Mouse (Mus musculus) frontal cortex, postnatal 10 days (tissue): Measurements from ENCODE around the gene Fam174b.

ENCODE experiments used
- DNase-seq, 2 experiments: peaks; one replicate each; pipeline ENCODE4 v3.0.0; 2022; ENCODE audit warnings: low spot score in 2 of 2, mixed read lengths in 1 of 2

Gene Fam174b

DNA sequence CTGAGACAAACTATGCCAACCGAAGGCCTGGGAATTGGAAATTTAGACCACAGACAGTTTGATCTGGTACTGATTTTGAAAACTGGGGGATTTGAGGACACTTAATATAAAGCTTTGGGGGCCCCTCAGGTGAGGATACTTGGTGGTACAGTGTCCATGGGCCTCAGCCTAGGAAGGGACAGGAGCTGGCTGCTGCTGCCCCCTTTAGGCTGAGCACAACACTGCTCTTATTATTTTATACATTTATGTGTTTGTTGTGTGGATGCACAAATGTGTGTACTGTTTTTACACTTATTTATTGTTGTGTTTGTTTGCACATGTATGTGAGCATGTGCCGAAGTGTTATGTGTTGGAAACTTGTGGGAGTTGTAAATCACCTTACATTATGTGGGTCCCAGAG, 9.2 kb downstream of the Fam174b start:
- no peak for DNase-seq

DNA sequence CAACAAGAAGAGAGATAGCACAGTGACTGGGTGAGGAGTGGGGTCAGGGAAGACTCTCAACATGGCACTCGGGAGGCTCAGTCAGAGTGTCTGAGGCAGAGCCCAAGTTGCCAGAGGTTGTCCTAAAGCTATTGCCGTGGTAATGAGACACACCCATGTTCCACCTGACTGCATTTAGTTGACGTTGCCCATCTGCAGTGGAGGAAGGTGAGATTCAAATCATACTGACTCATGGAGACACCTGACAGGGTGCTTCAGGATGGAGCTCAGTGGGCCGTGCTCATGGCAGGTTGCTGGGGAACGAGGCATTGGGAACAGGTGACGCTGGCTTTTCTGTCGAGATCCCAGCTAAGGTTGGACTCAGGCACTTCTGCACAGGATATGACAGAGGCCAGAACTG, 9.9 kb downstream of the Fam174b start:
- no peak for DNase-seq

DNA sequence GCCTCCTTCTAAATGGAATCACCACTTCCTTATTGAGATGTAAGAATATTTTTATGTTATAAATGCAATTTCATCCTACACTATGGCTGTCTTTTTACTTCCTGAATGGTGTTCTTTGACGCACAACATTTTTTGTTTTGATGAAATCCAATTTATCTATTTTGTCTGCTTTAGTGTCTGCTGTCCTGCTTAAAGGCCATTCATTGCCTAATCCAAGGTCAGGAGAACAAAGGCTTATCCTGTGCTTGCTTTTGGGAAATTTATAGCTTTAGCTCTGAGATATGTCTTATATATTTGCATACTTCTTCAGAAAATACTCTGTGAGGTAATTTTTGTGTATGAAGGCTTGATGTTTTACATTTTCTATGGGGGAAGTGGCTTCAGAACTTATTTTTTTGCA, 13.5 kb downstream of the Fam174b start:
- no peak for DNase-seq

GRCm38 (mm10) chr7:73755377-73756110, 15.4 kb downstream of the Fam174b start:
- no peak for DNase-seq

DNA sequence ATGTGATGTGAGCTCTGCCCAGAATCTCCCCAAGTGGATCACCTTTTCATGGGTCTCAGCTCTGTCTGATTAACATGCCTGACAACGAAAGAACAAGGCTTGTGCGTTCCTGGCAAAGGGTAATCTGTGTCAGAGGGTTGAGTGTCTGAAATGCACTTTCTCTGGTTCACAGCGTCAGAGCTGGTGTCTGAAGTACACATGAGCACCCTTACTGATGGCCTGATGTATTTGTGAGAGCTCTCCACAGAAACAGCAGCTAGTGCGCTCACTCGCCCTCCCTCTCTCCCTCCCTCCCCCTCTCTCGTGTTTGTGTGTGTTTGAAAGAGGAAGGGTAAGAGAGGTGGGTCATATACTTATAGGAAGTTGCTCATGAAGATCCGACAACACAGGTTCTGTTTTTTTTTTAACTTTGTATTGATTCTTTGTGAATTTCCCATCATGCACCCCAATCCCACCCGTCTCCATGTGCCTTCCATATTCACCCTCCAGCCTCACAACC, 21.6 kb downstream of the Fam174b start:
- DNase-seq: no peak

DNA sequence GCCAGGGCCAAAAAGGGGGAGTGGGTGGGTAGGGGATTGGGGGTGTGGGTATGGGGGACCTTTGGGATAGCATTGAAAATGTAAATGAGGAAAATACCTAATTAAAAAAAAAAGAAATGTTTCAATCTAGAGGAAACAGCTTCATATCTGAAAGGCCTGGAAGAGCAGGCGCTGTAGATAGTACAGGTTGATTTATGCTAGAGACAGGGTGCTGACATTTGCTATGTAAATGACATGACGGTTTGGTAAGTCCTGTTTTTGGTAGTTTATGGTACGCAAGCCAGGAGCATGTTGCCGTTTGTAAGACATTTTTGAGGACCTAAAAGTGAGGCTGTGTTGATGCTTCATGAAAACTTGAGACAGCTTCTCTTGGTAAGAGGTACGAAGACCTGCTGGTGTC, 24.6 kb downstream of the Fam174b start:
- DNase-seq: no peak

DNA sequence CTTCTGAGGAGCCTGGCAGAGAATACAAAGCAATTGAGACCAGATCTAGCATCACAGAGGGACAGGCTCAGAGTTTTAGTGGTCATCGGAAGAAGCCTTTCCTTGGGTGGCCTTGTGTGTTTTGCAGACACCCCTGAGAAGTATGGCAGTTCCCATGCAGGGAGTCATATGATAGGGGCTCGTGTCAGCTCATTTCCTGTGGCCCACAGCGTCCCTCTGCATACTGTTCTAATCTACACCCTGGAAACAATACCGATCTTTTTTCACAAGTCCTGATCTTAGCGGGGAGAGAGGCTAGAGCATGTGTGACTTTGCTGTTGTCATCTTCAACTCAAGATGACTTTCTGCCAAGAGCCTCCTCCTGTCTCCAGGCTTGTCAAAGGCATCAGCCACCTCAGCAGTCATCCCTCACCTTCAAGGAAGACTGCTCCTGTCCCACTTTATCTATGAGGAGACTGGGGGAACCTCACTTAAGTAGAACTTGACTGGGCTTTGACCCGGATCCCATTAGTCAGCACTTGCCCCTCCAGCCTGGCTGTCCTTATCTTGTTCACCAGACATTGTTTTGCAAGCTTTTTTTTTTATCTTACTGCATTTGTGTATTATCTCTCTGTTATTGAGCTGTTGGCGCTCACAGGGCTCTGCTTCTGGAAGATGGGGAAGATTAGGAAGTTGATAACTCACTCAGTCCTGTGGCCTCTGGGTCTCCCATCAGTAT, 25.2 kb downstream of the Fam174b start:
- DNase-seq: no peak

DNA sequence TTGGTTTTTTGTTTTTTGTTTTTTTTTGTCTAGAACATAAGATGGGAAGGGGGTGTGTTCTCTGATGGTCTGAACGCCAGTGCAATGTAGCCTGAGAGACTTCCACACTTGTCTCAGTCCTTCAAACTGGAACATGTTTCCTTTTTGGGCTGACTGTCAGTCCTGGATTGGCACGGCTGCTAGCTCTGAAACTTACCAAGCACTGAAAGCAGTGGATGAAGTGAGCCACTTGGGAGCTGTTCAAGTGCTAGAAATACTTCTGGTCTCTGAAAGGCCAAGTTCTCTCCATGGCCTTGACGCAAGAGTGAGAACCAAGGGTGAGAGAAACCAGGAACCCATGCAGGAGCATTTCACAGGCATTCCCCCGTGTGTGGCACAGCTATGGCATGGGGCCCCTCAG, 29.1 kb downstream of the Fam174b start:
- no peak for DNase-seq

DNA sequence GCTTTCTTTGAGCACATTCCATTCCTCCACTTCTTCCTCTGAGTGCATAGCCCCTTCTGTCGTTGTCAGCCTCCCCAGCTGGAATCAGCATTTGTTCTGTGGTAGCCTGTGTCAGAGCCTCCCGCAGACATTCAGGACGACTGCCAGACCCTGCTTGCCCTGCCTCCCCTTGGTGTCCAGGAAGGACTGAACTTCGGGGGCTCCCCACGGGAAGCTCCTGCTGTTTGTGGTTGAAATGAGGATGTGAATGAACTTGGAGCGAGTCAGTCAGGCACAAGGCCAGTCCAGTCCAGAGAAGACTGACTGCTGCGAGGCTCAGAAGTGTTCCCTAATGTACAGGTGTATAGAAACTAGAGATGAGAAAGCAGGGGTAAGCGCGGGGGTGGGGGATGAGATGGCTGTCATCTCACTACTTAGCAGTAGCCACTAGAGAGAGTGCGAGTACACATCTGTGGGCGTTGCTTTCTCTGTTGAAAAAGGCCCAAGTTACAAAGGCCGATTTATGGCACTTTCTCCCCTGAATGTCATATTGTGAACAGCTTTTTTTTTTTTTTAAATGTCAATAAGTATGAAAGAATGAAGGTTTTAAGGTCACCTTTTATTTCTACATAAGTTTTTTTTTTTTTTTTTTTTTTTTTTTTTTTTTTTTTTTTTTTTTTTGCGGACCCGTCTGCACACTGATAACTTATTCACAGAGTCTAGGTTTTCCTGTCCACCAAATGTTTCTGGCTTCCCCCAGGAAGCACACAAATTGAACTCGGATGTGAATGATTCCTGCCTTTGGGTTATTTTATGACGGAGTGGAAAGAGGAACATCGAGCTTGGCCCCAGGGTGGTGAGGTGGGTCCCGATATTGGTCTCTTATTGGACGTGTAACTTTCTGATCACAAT, 31.5 kb downstream of the Fam174b start:
- DNase-seq: peak in 1 of 2 experiments; percentile 22

GRCm38 (mm10) chr7:73772275-73772765, 32.2 kb downstream of the Fam174b start:
- no peak for DNase-seq

DNA sequence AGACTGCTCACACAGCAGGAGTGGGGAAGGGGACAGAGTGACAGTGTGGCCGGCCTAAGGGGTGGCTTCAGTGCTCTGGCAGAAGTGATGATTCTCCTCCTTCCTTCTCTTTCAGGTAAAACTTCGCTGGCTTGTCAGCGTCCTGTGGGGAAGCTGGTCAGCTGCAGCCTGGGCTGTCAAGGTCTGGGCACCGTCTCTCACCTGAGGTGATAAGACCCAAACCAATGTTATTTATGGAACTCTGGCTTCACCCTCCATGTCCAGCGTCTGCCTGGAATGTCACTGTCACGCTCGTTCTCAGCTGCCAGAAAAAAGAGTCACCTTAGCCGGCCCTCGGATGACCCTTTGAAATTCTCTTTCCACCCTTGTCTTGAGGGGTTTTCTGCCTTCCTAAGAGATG, 34.7 kb downstream of the Fam174b start:
- DNase-seq: no peak

DNA sequence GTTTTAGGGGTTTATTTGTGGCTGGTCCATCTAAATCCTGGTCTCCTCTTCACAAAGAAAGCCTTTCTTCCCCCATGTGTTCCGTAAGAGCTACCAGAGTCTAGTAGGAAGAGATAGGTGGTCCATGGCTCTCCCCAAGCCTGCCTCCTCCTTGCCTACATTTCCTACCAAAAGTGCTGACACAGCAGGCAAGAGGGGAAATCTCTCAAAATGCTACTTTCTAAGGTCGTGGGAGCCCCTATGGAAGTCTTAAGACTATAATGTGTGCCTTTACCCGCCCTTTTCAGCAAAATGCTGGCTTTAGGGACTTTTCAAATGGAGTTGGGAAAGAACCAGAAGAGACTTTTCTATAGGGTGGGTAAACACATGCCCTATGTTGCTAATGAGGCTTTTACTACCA, 37.7 kb downstream of the Fam174b start:
- DNase-seq: no peak

DNA sequence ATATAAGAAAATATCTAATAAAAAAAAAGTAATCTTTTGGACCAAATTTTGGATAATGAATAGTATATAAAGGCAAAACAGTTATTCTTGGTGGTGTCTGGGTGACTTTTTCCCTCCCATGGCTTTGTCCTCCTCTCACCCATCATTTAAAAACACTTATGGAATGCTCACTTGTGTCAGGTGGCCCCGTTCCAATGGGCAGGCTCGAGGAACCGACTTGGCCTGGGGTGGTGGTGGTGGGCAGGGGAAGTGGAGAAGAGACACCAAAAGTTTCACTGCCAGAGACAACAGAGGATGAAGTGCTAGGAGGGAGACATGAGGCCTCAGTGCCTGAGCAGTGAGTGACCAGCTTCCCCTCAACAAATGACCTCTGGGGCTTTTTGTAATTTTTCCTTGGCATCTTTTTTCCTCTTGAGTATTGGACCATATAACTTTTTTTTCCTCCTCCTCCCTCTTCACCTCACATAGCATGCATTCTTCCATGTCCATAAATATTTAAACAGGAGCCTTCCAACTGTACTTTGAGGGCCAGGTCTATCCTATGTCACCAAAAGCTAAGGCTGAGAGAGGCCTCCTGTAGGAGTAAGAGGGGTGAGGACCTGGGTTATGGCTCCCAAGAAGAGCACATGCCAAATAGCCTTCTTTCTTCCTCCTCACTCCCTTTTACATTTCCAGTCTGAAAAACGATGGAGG, 44.8 kb downstream of the Fam174b start:
- no peak for DNase-seq

DNA sequence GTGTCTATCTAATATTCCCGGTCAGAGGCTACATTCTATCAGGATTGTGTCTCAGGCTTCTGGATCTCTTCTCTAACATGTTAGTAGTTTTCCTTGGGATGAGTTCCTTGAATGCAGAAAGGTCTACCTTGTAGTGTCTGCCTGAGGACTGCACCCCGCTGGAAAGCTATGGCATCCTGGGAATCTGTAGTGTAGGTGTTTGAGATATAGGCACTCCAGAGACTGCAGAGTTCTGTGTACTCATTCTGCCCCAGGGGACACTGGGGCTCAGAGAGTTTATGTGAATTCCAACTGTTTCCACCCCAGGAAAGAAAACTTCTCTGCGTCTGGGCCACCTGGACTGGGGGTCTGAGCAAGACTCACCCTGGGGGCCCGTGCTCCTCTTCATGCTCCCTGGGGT, 45.7 kb downstream of the Fam174b start:
- no peak for DNase-seq

- DNase-seq: no peak
These were observed 47.4 kb downstream of the Fam174b start for GRCm38 (mm10) chr7:73787513-73787912.

- DNase-seq: no peak
These were observed 51.0 kb downstream of the Fam174b start for GRCm38 (mm10) chr7:73791096-73791495.

- DNase-seq: no peak
These were observed 52.1 kb downstream of the Fam174b start for GRCm38 (mm10) chr7:73792155-73792554.

DNA sequence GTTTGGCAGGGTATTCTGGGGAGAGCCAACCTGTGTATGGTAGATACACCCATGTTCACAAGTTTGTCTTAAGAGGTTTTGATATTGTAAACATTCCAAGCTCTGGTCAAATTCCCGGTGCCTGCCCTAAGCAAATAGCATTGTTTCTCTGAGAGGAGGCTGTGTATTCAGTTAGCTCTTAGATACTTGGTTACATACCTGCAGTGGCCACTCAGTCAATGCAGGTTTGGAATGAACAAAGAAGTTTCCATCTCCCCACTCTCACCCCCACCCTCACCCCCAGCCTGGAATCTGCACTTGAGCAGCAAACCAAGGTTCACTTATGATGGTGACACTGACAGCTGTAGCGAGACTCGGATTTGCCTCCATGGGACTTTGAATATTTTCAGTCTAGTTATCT, 52.5 kb downstream of the Fam174b start:
- no peak for DNase-seq

DNA sequence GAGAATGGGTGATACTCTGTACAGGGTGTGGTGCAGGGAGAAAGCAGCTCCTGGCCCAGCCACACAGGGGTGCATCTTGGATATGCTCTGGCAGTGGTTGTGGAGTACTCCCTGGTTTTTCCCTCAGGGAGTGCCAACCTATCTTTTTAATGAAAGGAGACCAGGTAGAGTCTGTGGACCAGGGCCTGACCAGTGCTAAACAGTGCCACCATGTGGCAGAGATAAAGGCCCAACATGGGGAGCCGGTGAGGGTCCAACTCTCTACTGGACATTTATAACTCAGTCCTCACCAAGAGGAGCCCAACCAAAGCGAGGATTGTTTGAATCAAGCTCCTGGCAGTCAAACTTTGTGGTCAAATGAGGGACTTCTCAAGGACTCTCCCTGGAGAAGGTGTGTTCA, 69.2 kb downstream of the Fam174b start:
- DNase-seq: no peak

- no peak for DNase-seq
These were observed 71.3 kb downstream of the Fam174b start for GRCm38 (mm10) chr7:73811439-73811838.

DNA sequence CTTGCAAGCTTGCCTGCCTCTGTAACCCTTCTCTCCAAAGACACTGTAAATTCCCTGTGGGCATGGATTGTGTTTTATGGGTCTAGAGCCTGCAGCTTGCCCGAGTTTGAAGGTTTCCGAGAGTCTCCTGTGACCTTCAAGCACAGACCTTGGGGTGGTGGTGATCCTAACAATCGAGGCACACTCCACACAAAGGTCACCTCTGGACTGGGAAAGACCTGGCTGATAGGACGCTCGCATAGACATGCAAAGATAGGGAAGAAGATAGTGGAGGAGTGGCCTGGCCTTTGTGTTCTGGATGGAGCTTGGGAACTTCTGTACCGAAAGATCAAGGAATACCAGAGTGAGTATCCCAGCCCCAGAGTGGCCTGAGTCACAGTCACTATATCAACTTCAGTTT, 72.1 kb downstream of the Fam174b start:
- no peak for DNase-seq
